Mouse (Mus musculus) CD4-positive, CD25-positive, alpha-beta regulatory T cell, adult 2 months (primary cell): ENCODE measurements around the gene Olfr450.

ENCODE experiments used
- DNase-seq: peaks from one replicate; pipeline ENCODE4 v3.0.0-alpha.2; 2012; ENCODE audit warnings: low read depth, low spot score

The Olfr450 gene

GRCm38 (mm10) chr6:42811639-42812038 lies at the start of gene Olfr450:
Gene Olfr450 (plus strand): TSS chr6:42811939.
- DNase-seq = no peak

GRCm38 (mm10) chr6:42777066-42777465 lies 34.7 kb upstream of the Olfr450 start:
- DNase-seq = no peak

GRCm38 (mm10) chr6:42784793-42785192 lies 26.9 kb upstream of the Olfr450 start, which contains the start of gene Olfr452:
Gene Olfr452 (plus strand): TSS chr6:42785093.
- DNase-seq = no peak

- DNase-seq = no peak
Measured at GRCm38 (mm10) chr6:42790247-42790948, 21.3 kb upstream of the Olfr450 start.

GRCm38 (mm10) chr6:42790949-42791556 lies 20.7 kb upstream of the Olfr450 start:
- DNase-seq = no peak

GRCm38 (mm10) chr6:42794982-42795381 lies 16.8 kb upstream of the Olfr450 start:
- no peak for DNase-seq

- no peak for DNase-seq
Measured at GRCm38 (mm10) chr6:42834084-42834483, 22.3 kb downstream of the Olfr450 start, which contains the start of gene Olfr449. Gene Olfr449 (plus strand): TSS chr6:42834384.

GRCm38 (mm10) chr6:42860222-42860819 lies 48.6 kb downstream of the Olfr450 start:
- peak; percentile 53 for DNase-seq
